Mouse (Mus musculus): Measurements from ENCODE around the gene Gkn1.

The Gkn1 gene

GRCm38 (mm10) chr6:87326932-87327331 lies 23.8 kb downstream of the Gkn1 start:
- DNase-seq (ENCODE audit: low spot score in 2 of 2) = no peak

GRCm38 (mm10) chr6:87323381-87323780 lies 27.4 kb downstream of the Gkn1 start:
- peak in 1 of 2 experiments; percentile 36 for DNase-seq (ENCODE audit: low spot score in 2 of 2)

- DNase-seq (ENCODE audit: low spot score in 2 of 2) = no peak
Measured at GRCm38 (mm10) chr6:87318651-87319050, 32.1 kb downstream of the Gkn1 start.

- DNase-seq (ENCODE audit: low spot score in 2 of 2) = no peak
Measured at GRCm38 (mm10) chr6:87316966-87317365, 33.8 kb downstream of the Gkn1 start.

- no peak for DNase-seq (ENCODE audit: low spot score in 2 of 2)
Measured at GRCm38 (mm10) chr6:87312761-87313160, 38.0 kb downstream of the Gkn1 start.

- no peak for DNase-seq (ENCODE audit: low spot score in 2 of 2)
Measured at GRCm38 (mm10) chr6:87304486-87304885, 46.3 kb downstream of the Gkn1 start.

- DNase-seq (ENCODE audit: low spot score in 2 of 2) = no peak
Measured at GRCm38 (mm10) chr6:87302746-87303145, 48.0 kb downstream of the Gkn1 start.

GRCm38 (mm10) chr6:87301991-87302390 lies 48.8 kb downstream of the Gkn1 start:
- no peak for DNase-seq (ENCODE audit: low spot score in 2 of 2)

All from cerebellum, postnatal 4 days (tissue).